Mouse (Mus musculus) olfactory bulb, adult 2 months (tissue): ENCODE data around the gene Kif13a.

ENCODE experiments used
- CTCF ChIP-seq: fragments of 200-500 bp; IDR thresholded peaks from 2 replicates; pipeline ENCODE4 v1.5.1; 2012; ENCODE audit warnings: low read depth, mild to moderate bottlenecking, low read length, moderate library complexity; ENCODE audit not compliant: insufficient read depth
- POLR2A ChIP-seq: fragments of 200-500 bp; IDR thresholded peaks from 2 replicates; pipeline ENCODE4 v1.6.1; 2012; ENCODE audit warnings: mild to moderate bottlenecking, low read depth, low read length, moderate library complexity; ENCODE audit not compliant: insufficient read depth

GRCm38 (mm10) chr13:46852470-46852869 is 77.2 kb downstream of the Kif13a start:
- TF ChIP-seq CTCF, result no peak
- TF ChIP-seq POLR2A, result no peak
